Mouse (Mus musculus) layer of hippocampus, adult 9-11 months (tissue): ENCODE measurements at regions not wholly inside any gene's neighbourhood (a gene's known extent, or its start where the extent isn't known, plus 50 kb on each side); places are given as distances from the start of the nearest gene placed in this dataset.
"Not testable (repeated sequence)": the region's sequence is repeated elsewhere in the genome, so short reads cannot be mapped to it uniquely, and the experiment has no call there.

Source experiments
- DNase-seq: peaks from one replicate; pipeline ENCODE4 v3.0.0; 2022

DNA sequence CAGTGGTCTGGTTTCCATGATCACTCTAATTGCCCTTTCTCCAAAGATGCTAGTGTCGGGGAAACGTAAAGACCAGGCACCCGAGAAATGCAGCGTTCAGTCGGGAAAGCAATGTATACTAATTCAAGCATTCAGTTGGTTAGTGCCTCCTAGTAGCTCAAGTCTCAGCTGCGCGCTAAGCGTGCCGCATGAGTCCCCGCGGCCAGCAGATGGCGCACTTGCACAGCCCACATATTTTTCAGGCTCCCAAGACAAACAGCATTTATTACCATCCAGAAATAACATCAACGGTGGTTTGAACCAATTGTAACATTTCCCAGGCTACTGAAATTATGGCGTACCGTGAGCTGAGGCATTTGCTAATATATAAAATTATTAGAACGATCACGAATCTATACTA, 222.3 kb downstream of the Brms1l start:
- peak; percentile 72 for DNase-seq

DNA sequence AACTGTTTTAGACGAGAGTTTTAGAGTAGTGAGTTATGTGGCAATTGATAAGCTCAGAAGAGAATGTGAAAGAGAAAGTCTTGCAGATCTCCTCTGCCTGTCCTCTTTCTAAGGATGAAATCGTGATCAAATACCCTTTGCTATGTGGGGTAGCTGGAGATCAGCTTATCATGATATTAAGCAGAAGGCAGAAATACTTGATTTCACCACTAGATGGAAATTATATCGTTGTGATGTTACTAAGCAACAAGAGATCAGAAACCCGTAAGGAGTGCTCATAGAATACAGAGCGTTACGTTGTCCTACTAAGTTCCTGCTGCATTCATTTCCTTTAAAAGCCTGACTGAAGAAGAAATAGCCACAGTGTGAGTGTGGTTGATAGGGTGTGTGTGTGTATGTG, 219.3 kb downstream of the Brms1l start:
- no peak for DNase-seq

DNA sequence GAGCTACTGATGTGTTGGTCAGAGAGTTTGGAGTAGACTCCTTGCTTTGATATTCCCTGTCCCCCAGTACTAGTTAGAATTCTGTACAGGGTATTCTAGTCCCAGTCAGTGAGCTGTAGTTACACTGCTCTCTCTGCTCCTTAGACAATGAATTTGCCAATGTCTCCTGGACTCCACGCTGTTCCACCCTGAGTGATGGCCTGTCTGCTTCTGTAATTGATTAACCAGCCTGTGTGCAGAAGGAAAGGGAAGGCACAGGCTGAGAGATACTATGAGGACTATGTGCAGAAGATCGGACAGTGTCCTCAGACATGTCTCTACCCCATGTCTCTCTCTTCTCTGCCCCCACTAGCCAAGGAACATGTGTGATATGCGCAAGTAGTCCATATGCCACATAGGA, 209.9 kb downstream of the Brms1l start:
- no peak for DNase-seq

DNA sequence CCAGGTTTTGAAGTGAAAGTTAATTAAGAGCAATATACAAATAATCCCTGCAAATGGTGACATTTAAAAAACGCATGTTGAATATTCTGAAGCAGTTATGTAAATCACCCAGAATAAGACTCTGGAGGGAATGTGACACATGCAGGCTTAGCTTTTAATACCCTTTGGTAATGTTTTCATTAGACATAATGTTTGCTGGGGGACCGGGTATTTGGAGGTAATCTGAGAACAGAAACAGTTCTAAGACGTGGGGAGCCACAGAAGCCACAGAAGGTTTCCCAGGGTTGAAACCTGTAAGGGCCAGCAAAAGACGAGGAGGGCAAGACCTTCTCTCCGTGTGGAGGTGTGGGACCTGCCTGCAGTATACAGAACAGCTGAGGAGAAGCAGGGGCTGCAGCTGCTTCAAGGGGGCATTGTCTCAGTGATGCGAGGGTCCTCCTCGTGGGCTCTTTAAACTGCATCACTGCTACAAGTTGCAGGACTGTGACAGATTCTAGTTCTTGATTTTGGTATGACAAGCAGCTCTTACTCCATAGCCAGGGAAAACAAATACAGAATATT, 184.9 kb downstream of the Brms1l start:
- DNase-seq: no peak

DNA sequence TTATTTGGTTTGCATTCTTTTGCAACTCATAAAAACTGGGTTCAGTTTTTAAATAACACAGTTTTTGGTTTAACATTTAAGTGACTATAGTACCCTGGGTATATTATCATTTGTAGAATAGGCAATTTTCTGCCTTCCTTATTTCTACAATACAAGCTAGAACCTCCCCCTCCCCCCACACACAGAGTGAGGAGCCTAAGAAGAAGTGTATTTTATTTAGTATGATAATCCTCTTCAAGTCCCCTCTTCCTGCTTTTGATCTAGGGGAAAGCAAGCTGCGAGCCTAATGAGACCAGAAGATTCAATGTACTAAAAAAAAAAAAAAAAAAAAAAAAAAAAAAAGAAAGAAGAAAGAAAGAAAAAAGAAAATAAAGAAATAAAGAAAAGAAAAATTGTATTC, 184.4 kb downstream of the Brms1l start:
- DNase-seq: no peak

DNA sequence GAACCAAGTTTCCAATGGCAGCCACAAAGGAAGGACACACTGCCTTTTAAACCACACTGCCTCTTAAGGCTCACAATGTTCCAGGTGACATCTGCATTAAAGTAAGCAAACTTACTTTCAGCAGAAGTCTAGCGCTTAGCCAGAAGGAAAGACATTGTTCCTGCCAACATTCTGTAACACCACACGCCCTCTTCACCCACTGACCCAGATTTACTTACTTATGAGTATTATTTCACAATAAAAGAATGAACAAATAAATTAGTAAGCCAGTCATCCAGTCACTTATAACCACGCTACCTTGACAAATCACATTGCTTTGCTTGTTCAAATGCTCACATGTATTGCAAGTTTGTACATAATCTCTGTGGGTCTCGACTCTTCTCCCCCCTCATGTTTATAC, 173.9 kb downstream of the Brms1l start:
- no peak for DNase-seq

DNA sequence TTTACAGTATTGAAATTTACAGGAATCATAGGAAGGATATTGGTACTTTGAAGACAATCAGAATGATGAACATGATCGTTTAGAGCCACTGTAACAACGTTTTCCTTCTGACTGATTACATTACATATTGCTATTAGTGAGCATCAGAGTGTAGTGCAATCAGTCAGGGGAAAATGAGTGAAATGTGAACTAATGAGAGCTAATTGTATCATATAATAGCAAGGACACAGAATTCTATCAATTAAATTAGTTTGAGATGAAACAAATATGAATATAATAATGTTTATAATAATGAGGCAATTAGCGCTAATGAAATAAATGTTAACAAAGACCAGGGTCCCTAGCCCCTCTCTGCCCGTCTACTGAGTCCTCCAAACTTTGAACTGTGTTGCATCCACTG, 169.7 kb downstream of the Brms1l start:
- DNase-seq: no peak

DNA sequence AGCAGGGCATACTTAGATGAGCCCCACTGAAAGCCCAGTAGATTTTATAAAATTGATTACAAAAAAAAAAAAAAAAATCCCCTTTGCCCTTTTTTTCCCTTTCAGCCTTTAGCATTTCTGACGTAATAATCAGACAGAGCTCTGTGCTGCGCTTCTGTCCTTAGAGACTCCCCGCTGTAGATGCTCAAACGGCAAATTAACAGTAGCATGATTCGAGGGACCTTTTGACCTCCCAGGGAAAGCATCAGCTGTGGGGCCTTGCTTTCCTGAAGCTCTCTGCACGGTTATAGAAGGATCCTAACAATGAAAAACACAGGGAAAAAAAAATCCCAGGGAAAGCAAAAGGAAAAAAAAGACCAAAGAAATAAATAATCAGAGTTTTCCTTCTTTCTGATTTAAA, 169.2 kb downstream of the Brms1l start:
- DNase-seq: no peak

DNA sequence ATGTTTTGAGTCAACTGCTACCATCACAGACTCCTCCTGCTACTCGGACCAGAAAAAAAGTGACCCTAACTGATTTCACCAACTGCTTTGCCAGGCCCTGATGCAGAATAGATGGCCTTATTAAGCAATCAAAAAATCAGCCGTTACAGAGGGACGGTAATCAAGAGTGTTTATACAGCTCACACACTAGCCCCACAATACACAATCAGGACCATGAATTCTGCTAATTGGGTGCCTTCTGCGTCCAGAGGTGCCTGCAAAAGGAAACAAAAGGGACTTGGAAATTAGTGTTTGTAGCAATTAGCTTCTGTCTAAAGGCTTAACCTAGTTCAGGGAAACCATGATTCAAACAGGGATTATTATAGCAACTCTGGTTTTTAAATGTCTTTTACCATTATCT, 168.4 kb downstream of the Brms1l start:
- peak; percentile 7 for DNase-seq

DNA sequence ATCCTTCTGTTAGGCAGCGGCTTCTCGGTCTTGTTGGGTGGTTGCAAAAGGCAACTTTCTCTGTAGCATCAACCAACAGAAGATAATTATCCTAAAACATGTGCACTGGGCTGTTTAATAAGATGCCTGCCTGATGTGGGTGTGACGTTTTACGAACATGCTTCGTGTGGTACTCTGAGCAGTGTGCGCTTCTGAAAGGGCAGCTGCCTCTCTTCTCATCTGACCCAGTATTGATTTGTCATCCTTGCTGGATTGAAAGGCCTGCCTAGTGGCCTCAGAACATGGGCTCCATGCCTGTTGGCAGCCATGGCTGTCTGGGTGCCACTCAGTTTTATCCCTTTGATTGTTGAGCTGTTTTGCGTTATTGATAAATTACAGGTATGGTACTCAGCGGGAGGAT, 167.4 kb downstream of the Brms1l start:
- DNase-seq: no peak

DNA sequence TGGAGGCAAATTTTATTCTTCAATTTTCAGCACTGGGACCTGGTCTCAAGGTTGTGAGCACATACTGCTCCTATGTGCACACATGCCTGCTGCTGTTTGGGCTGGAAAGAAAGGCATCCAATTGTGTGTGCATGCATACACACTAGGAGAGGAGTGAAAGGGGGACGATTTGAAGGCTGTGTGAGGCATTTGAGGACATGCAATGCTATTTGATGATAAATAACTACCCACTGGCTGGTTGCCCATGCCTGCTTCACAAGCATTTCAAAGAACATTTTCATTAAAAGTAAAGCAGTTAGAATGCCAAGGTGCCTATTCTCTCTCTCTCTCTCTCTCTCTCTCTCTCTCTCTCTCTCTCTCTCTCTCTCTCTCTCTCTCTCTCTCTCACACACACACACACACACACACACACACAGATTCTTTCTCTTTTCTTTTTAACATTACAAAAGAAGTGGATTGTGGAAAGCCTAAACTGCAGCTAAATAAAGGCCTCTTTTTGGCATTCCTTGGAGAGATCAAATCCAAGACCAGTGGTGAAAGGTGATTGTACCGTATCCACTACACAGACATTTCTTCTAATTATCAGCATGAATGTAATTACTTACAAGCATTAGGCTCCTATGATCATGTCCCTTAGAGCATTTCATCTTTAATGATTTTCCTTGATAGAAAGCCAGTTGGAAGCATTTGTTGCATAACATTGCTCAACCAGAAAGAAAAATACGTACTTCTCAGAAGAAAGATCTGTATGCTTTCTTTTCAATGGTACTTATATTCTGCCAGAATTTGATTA, 160.7 kb downstream of the Brms1l start:
- DNase-seq: no peak

DNA sequence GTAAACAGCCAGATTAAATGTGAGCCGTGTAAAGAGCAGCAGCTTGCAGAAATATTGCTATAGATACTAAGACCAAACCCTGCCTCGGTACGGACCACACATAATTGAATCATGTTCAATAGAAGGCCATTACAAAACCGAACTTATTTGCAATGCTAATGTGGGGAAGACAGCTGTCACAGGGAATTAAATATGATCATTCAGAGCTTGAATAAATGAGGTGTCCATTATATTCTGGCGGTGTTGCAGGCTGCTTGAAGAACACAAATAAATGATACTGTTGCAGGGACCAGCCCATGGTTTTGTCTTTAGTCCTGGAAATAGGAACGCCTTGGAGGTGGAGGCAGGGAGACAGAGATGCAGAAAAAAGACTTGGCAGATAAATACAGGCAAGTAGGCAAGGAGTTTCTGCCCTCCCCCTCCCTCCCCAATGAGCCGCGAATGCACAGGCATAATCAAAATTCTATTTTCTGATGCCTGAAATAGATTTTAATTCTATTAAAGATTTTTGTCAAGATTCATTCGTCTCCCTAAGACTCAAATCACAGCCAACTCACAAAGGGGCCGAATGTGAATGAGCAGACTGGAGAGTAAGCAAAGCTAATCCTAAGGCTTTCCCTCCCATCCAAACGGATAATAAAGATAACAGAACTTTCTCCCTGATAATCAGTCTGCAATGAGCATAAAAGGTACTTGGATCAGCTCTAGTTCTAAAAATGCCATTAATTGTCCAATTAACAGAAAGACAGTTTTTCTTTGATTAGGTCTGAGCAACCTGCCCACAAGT, 147.6 kb downstream of the Brms1l start:
- peak; percentile 14 for DNase-seq

DNA sequence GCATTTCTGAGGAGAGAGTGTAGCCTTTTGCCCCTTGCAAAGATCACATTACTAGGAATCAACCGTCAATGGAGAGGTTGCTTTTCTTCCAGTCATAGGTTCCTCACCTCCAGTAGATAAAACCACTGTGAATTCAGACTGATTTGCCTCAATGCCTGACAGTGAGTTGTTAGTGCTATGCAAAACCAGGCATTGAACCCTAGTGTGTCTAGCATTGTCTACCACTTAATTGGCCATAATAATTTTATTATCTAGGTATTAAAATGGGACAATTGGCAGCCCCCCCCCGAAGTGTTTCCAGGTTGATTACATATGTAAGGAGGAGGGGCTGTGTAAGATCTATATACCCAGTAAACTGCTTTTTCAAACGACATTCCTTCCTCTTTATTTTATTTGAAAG, 147.0 kb downstream of the Brms1l start:
- DNase-seq: no peak

DNA sequence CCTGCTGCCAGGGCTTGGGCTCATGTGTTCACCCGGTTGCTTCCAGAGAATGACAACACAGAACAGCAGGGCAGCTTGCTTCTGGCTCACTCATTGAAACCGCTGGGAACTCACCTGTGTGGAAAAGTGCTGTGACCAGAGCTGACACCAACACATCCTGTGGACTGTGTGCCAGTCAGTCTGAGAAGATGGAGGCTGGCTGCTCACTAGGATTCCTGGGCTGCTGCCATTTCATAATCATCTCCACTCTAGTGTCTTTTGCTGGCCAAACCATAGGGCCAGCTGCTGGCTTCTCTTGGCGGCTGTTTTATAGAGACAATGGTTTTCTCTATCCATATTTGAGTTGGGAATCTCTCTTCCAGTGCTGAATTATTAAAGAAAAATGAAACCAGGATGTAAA, 138.1 kb downstream of the Brms1l start:
- no peak for DNase-seq

DNA sequence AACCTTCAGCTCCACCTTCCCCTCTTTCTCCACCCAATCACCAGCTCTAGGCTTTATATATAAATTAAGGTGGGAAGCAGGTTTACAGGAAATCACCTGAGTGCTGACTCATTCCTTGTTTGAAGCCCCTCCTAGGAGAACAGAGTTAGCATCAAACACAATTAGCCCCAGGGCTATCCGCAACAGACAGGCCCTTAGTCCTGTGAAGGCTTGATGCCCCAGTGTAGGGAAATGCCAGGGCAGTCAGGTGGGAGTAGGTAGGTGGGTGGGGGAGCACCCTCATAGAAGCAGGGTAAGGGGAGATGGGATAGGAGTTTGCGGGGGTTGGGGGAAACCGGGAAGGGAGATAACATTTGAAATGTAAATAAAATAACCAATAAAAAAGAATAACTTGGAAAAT, 123.2 kb downstream of the Brms1l start:
- DNase-seq: not testable (repeated sequence)

DNA sequence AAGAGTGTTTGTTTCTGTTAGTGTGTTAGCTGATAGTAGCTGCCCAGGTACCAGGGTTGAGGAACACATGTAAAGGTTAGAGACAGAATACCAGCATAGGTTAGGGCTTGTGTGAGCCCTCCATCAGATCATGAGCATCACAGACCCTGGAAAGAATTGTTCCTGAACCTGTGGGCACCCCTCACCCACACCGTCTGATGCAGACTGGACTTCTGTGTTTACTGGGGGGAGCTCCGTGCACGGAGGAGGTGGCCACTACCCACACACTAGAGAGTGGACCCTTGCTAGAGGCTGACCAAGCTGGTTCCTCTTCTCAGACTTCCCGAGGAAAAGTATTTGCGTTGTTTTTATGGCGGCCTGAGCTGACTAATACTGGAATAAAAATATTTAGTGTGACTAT, 104.4 kb downstream of the Brms1l start:
- no peak for DNase-seq

DNA sequence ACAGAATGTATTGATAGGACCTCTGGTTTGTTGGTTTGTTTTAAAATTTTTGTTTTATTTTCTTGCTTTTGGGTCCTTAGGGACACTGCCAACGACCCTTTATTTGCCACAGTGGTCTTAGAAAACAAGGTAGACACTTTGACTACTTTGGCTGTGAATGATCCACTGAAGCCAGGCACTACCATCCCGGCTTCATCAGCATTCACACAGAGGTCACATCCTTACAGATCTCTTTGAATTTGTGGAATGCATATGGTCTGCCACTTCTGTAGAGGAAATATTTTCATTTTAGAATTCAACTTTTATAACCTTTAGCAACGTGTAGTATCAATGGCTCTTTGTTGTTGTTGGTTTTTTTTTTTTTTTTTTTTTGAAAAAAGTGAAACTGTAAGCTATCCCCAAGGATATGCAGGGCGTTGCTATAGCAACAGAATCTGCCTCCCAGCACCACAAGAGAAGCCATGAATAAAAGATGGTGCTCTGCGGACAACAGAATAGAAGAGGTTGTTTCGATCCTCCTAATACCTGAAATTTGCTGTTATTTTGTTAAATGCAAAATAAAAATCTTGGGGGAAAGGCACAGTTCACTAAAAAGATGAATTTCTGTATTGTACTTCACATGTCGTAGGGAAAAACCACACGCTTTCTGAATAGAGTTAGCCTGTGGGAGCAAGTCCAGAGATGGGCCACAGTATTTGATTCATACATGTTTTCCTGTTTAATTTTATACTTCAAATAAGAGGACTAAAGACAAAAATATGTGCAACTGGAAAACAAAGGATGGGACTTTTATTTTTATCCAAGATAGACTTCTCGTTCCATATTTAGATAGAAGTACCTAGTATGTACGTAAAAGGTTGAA, 103.4 kb downstream of the Brms1l start:
- DNase-seq: peak; percentile 18

DNA sequence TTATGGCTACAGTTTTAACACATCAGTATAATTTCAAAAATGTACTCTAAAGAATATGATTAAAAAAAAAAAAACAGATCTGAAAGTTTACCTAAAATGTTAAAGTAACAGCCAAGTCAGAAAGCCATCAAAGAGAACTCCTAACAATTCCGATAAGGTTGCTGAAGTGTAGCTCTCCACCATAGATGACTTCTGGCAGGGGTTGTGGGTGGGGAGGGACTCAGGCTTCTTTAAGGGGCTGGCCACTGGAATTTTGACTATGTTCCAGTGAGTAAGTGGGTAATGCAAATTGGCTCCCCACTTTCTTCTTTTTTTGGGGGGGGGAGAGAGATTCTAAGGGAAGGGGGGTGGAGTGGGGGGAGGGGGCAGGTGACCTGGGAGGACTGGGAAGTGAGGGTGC, 98.0 kb downstream of the Brms1l start:
- no peak for DNase-seq

DNA sequence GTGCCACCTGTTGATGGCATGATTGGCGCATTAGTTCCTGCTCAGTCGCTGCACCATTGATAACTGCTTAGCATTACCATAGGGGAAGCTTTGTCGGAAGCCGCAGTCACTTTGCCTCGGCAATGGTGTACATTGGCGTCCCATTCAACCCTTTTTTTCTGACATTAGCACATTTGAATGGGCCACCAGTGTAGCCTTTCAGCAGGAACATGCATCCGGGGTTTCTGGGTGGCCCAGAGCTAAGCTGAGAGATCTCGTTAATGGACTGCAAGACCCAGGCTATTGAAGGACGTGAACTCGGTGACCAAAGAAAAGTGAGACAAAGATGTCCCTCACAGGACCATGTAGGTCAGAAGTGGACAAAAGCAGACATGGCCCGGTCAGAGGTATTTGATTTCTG, 97.3 kb downstream of the Brms1l start:
- no peak for DNase-seq

DNA sequence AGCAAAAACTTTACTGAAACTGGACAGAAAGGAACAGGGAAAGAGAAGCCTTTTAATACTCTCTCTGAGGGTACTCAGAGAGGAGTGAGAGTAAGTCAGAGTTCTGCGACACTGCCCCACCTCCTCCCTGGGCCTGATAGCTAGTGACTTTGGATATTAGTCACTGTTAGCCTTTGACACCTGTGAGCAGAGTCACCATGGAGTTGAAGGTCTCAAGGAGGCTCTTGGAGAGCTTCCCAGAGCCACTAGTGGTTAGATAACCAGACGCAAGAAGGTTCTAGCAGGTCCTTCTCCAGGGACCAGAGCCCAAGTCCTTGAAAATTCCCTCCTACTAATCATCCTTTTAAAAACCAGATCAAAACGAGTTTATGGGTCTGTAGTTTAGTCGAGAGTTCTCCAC, 94.3 kb downstream of the Brms1l start:
- DNase-seq: no peak

DNA sequence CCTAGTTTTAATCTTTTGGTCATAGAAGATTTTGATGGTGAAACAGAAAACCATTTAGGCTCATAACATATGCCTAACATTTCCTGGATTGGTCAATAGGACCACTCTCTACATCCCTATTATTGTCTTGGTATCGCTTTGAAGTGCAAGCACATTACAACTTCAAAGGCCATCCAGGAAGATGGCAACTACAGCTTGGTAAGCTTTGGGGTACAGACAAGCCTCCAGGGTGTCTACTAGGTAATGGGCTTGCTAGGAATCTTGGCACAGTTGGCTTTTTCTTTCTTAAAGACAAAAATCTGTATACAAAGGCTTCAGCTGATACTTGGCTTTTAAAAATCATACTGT, 90.8 kb downstream of the Brms1l start:
- DNase-seq: no peak

DNA sequence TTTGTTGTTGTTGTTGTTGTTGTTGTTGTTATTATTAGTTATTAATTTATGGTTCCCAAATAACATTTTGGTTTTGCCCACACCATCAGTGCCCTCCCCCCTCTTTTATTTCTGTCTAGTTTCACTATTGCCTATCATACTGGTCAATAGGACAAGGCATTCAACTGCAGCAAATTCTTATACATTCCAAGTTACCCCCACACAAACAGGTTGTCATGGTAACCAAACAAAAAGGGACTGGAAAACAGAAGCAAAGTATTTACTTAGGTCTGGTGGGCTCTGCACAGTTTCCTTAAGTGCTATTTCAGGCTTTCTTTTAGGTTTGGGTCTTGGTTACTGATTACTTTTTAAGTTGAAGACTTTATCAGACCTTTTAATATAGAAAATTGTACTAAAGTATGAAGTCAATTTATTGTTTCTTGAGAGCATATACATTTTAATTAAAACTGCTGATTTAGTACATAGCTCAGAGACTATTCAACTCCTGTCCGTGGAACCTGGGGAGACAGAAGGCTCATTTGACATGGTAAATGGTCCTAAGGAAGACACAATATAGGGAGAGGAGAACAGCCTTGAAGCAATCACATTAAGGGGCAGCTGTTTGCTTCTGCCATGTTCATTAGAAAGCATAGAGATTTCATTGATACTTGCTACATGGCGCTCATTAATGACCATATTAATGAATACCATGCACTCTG, 90.3 kb downstream of the Brms1l start:
- DNase-seq: no peak
